Mouse (Mus musculus) cerebellum, postnatal 4 days (tissue): ENCODE data around the gene Tie1.
"Not testable (repeated sequence)": the region's sequence is repeated elsewhere in the genome, so short reads cannot be mapped to it uniquely, and the experiment has no call there.

ENCODE experiments used
- DNase-seq, 2 experiments: peaks; one replicate each; pipeline ENCODE4 v3.0.0; 2022; ENCODE audit warnings: low spot score in 2 of 2, mixed read lengths in 1 of 2

Tie1 gene

DNA sequence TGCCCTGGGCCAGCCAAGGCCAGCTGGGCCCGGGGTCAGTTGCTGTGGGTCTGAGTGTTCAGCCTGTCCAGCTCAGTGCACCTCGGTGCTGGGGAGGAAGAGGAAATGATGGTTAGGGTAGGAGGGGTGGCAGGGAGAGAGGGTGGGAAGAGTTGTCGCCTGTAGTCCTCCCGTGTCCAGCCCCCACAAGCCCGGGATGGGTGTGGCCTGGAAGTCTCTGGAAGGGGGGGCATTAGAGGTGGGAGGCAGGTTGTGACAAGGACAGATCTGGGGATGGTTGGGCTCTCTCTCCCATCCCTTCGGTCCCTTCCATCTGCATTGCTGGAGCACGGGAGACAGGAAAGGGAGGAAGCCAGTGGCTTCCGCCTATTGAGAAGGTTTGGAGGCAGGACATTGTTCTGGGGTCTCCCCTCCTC, at the start of gene Tie1:
Gene Tie1, minus strand, starts transcription at position 345 of the 416 bp plus-strand sequence.
- no peak for DNase-seq

GRCm38 (mm10) chr4:118537801-118538200, 47.9 kb upstream of the Tie1 start:
- no peak for DNase-seq

- DNase-seq: no peak
These were observed 45.7 kb upstream of the Tie1 start for GRCm38 (mm10) chr4:118535610-118536009.

DNA sequence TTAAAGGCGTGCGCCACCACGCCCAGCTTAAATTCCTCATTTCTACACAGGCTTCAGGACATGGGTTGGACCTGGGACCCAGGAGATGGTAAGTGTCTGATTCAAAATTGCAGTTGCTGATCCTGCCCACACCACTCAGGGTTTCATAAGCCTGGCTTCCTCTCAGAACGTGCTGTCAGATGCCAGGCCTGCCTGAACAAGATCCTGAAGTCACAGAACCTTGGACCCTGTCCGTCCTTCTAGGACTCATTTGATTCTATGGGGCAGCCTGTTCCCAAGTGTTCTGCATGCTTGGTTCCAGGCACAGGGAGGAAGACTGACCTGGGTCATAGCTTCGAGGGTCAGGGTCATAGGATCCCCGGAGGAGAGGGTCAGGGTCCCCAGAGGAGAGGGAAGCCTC, 43.7 kb upstream of the Tie1 start:
- no peak for DNase-seq

- DNase-seq: no peak
These were observed 43.3 kb upstream of the Tie1 start for GRCm38 (mm10) chr4:118533156-118533555.

- DNase-seq: no peak
These were observed 42.8 kb upstream of the Tie1 start for GRCm38 (mm10) chr4:118532663-118533062.

GRCm38 (mm10) chr4:118527720-118528119, 37.9 kb upstream of the Tie1 start:
- no peak for DNase-seq

- DNase-seq: no peak
These were observed 37.4 kb upstream of the Tie1 start for GRCm38 (mm10) chr4:118527335-118527681.

DNA sequence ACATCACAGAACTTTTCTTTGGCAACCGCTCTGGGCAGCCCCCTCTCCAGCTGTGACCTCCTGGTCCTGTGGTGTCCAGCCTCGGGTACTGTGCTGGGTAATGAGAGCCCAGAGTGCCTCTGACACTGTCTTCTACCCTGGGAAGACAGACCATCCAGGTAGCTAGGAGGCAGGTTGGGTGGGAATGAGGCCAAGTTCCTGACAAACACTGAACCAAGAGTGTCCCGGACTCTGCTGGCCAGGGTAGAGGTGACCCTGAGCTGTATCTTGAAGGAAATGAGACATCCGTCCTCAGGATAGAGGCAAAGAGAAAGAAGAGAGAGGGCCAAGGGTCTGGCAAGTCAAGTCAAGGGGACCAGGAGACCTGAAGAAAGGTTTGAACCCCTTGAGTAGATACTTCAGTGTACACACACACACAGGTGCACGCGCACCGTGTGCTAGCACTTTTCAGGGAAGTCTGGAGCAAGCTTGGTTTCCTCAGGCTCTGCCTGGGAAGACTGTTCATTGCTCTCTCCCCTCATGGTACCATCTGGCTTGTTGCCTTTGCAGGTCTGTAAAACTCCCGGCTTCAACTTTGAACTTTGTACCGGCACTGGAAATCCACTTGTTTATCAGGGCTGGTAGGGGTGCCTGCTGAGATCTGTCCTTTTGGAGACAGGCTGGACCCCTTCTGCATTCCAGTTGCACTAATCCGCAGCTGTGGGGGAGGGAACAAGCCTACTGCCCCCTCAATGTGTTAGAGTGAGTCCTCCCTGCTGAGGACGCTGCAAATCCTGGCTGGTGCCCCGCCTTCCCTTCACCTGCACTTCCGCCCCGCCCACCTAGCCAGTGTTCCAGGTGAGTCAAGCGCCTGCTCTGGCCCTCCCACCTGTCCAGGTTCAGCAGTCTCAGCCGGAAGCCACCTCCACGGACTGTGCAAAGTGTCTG, 36.8 kb upstream of the Tie1 start, which contains the start of gene 2610528J11Rik:
Gene 2610528J11Rik, plus strand, starts transcription at position 592 of the 927 bp plus-strand sequence.
- no peak for DNase-seq

DNA sequence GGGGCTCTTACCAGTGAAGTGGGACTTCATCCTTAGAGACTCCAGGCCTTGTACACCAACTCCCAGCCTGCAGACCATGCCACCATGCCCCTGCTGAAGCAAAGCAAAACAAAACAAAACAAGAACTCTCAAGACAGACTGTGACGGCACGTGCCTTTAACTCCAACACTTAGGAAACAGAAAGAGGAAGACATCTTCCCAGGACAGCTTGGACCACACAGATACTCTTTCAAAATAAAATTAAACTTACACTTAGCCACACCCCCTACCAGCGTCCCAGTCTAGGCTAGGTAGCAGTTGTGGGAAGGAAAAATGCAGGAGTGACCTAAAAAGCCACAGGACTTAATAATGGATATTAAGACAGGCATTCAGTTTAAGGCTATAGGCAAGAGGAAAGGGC, 35.9 kb upstream of the Tie1 start:
- DNase-seq: no peak

DNA sequence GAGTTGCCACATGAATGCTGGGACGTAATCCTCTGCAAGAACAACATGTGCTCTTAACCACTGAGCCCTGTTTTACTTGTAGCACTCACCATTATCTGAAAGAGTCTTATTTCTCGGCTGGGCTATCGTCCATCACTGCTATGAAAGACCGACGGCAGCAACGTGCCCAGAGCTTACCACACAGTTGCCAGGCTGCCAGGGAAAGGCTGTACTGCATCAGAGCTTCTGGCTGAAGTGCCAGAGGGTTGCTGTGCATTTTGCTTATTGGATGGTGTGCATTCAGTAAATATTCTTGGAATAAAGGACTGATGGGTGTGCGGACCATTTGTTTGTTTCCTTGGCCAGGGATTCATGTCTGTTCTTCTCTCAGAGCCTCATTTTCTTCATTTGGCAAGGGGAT, 34.1 kb upstream of the Tie1 start:
- no peak for DNase-seq

DNA sequence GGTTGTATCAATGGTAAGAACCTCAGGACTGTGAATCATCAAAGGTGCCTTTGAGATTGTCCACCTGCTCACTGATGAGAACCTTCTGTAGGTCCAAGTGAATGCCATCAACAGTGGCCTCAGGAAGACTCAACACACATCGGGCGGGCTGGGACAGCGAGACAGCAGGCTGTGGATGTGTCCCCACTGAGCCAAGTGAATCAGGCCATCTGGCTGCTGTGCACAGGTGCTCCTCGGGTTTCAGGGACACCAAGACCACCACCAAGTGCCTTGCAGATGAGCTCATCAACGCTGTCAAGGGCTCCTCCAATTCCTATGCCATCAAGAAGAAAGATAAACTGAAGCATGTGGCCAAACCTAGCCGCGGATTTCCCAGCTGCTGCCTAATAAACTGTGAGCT, 32.4 kb upstream of the Tie1 start:
- DNase-seq: no peak

DNA sequence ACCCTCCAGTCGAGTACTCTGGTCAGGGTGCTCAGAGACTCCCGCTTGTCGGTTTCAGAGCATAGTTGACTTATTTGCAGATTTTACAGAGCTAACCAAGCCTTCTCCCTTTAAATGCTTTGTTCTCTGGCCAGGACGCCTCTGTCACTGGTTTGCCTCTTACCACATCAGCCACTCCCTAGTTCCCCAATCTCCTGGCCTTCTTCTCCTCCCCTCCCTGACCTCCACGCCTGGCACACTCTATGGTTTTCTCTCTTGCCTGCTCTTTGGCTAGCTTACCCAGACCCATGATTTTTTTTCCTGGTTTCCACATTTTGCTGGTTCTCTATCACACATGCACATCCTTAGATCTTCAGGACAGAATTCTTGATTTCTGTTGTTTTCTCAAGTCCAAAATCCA, 28.3 kb upstream of the Tie1 start:
- DNase-seq: no peak

GRCm38 (mm10) chr4:118517497-118518146, 27.8 kb upstream of the Tie1 start:
- no peak for DNase-seq

- no peak for DNase-seq
These were observed 27.0 kb upstream of the Tie1 start for GRCm38 (mm10) chr4:118516699-118517496.

DNA sequence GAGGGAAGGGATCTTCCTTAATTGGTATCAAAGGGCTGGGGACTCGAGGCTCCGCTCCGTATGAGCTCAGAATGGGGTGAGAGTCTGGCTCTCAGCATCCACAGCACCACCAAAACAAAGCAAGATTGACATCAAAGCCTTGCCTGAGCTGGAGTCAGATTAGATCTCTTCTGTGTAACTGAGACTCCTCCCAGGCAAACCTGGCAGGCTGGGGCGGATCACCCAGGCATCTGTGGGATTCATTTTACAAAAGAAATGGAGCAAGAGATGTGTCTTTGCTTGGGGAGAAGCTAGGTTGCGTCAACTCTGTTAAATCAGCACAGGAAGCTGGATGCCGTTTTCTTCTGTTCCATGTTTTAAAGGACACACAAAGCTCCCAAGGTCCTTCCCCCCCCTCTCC, 19.2 kb upstream of the Tie1 start:
- no peak for DNase-seq

DNA sequence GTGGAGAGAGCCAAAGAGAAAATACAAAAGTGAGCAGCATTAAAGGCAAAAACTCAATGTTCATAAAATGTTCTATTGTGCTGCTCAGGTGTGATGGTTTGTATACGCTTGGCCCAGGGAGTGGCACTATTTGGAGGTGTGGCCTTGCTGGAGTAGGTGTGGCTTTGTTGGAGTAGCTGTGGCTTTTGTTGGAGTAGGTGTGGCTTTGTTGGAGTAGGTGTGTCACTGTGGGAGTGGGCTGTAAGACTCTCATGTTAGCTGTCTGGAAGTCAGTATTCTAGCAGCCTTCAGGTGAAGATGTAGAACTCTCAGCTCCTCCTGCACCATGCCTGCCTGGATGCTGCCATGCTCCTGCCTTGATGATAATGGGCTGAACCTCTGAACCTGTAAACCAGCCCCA, 17.3 kb upstream of the Tie1 start:
- not testable (repeated sequence) for DNase-seq

GRCm38 (mm10) chr4:118505551-118505950, 15.7 kb upstream of the Tie1 start:
- no peak for DNase-seq

DNA sequence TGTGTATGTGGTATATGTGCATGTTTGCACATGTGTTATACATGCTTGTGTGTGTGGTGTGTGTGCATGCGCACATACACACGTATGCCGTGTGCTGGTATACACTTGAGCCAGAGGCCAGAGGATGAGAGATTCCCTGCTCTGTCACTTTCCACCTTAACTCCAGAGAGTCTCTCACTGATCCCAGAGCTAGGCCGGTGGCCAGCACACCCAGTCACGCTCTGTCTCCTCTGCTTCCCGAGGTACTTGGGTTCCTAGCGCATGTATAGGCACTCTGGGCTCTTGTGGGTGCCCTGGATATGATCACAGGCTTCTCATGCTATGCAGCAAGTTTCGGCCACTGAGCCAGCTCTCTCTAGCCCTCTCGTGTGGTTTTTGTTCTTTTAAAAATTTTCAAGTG, 10.9 kb upstream of the Tie1 start:
- DNase-seq: no peak

GRCm38 (mm10) chr4:118500171-118500724, 10.4 kb upstream of the Tie1 start:
- DNase-seq: no peak

GRCm38 (mm10) chr4:118490461-118490860, 600 bp upstream of the Tie1 start:
- no peak for DNase-seq
